Mouse (Mus musculus) c-Kit-positive CD71-negative TER-119-negative erythroid progenitor cells, embryonic 14.5 days (primary cell): ENCODE measurements at regions not wholly inside any gene's neighbourhood (a gene's known extent, or its start where the extent isn't known, plus 50 kb on each side); places are given as distances from the start of the nearest gene placed in this dataset.

Source experiments
- DNase-seq: peaks from one replicate; pipeline ENCODE4 v3.0.0-alpha.2; 2013; ENCODE audit warnings: low read depth

DNA sequence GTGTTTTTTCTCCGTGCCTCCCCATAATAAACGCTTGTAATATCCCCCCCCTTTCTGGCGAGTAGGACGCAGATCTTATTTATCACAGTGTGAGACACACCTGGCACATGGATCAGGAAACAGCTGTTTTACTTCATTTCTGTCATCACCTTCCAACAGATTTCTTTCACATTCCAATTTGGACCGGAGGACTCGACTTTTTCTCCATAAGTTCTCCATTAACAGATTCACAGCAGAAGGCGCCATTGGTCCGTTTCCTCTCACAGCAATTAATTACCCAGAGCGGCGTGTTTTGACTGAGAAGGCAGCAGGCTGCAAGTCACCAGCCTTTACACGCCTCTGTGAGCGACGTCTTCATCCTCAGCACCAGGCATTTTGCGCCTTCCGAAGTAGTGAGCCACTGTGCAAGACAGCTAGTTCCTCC, 258.1 kb upstream of the Nt5e start:
- no peak for DNase-seq

- no peak for DNase-seq
These were observed 257.2 kb upstream of the Nt5e start for GRCm38 (mm10) chr9:88069834-88070233.

DNA sequence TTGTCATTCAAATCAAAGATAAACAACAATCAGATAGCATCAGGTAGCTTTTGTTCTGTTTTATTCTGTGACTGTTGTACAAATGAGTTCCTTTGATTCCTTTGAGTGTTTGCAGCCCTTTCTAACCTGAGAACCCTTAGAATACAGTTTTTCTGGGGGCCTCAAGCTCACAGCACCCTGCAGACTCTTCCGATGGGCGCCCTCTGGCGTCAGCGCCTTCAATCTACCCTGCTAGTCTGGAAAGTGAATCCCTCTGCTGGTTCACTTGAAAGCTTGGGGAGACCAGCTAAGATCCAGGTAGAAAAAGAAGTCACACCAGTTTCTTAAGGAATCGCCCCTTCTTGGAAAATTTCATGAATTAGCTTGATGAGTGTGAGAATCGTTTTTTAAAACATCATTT, 253.8 kb upstream of the Nt5e start:
- peak; percentile 8 for DNase-seq

GRCm38 (mm10) chr9:88073579-88073978, 253.4 kb upstream of the Nt5e start:
- no peak for DNase-seq

- no peak for DNase-seq
These were observed 244.0 kb upstream of the Nt5e start for GRCm38 (mm10) chr9:88082931-88083479.

DNA sequence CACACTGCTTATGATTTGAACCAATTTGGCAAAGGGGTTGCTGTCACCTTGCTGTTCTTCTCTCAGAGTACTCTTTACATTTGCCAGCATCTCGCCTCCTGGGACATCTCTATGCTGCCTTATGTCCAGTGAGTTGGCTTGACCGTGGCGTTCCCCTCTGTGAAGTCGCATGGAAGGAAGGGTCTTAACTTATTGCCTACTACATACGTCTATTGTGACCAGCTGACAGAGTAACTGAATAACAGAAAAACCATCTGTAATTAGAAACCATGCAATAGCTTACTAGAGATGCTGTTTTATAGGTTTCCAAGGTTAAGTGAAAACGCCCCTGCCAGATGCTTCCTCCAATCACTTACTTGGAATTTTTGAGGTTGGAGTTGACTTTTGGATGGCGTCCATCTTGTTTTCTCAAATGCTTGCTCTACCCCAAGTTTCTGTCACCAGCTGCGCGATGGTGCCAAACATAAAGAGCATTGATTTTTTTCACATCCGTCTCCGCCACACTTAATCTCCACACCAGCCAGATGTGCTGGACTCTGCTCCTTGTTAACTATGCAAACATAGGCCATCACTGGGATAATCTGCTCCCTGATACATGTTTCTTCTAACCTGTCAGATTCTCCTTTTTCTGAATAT, 241.7 kb upstream of the Nt5e start:
- DNase-seq: no peak

DNA sequence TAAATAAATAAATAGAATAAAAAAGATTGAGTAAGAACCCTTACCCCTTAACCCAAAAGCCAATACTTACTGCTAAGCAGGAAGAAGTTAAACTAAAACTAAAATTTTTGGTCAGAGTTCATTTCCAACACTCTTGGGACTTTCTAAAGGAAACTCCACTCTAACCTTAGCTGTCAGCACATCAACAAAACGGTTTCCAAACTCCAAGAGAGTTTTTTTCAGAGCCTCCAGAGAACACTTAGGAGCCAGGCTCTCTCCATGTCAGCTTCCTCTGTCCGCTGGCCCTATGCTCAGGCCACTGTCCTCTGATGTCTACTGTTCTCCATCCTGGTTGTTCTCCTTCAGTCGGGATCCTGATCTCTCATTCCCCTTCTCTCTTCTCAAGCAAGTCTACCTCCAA, 241.1 kb upstream of the Nt5e start:
- DNase-seq: no peak

- no peak for DNase-seq
These were observed 235.0 kb upstream of the Nt5e start for GRCm38 (mm10) chr9:88091781-88092527.

- DNase-seq: no peak
These were observed 234.4 kb upstream of the Nt5e start for GRCm38 (mm10) chr9:88092561-88092960.

- DNase-seq: no peak
These were observed 213.9 kb upstream of the Nt5e start for GRCm38 (mm10) chr9:88113094-88113493.

GRCm38 (mm10) chr9:88120536-88120935, 206.5 kb upstream of the Nt5e start:
- no peak for DNase-seq

DNA sequence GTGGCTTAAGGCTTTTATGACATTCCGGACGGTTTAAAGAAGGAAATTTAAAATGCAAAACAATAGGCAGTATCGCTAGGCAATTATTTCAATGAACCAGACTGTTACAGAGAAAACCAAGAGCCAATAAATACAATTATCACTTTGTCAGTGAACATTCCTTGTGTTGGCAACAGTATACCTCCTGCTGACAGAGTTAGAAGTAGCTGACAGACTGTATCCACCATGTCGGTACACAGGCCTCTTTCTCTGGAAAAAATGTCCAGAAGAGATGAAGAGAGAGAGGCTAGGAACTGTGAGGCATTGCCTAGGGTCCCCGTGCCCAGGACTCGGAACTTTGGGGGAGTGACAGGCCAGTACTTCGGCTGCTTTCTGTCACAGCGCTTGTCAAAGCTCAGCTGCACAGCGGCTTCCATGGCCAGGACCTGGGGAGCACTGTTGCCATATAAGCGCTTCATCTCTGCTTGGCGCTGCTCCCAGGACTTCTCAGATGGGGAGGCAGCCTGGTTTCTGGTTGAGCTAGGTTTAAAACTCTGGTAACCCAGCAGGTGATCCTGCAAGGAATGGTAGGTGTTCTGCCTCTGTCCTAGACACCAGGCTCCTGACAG, 205.9 kb upstream of the Nt5e start:
- DNase-seq: no peak

DNA sequence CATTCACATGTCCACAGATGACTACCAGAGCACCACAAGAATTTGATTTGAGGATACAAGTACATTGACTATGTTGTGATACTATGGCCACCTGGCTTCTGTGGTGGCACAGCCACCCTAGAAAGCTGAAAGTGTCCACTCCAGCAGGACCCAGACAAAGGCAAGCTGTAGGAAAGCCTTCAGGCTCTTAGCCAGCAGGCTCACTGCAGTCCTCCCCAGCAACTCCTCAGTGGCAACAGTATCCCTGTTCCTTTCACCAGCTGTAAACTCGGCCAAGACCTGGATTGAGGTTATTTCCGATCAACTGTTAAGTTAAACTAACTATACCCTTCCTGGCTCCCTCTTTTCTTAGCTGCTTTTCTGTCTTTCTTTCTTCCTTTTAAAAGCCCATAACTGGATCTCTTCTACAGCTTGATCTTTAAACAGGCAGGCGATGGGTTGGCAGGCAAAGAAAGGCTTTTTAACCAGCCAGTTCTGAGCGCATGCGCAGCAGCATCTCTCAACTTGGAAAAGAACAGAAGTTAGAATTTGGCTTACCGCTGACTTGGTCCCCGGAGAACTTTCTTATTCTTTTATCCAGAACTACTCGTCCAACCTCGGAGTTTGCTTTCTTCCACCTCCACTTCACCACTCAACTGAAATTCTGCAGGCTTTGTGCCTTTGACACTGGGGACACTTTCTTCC, 202.5 kb upstream of the Nt5e start:
- DNase-seq: no peak

- no peak for DNase-seq
These were observed 163.8 kb upstream of the Nt5e start for GRCm38 (mm10) chr9:88163025-88163780.

DNA sequence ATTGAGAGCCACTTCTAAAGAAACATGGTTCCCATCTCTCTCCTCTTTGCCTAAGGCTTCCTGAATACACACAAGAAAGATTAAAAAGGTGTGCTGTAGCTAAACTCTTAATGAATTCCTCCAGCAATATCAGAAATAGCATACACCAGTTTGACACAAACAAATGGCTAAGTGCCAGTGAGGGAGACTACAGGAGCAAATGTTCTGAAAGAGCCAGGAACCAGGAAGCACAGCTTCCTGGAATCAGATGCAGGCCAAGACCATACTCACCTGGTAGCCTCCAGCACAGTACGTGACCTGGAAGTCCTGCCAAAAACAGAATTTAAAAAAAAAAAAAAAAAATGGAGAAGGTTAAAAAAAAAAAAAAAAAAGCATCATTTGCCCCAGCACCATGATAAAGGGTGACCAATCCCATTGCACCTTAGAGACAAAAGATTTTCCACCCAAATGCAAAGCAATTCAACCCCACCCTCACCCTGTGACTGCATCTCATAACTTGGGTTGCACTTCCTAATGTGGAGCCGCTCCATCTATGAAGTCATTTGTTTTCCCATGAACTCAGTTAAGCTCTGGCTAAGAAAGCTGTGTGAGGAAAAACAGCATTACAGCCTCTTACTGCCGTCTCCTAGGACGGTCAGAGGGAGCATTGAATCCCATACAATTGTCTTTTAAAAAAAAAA, 149.3 kb upstream of the Nt5e start:
- no peak for DNase-seq

GRCm38 (mm10) chr9:88181189-88181994, 145.6 kb upstream of the Nt5e start:
- no peak for DNase-seq

DNA sequence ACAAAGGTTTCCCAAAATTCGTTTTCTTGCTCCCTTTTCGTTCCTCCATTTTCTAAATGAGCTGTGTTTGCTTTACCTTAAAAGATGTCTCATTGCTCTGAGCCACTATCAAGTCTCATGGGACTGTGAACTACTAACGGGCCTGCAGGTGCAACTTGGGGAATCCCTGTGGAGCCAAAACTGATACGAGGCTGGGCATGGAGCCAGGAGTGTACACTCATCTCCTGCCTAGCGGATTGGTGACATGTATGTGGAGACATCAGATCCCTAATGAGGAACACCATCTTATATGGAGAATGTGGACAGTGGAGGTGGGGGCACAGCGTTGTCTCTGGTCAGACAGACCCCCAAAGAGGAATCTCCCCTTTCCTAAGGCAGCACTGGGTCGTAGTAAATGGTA, 119.6 kb upstream of the Nt5e start:
- no peak for DNase-seq

DNA sequence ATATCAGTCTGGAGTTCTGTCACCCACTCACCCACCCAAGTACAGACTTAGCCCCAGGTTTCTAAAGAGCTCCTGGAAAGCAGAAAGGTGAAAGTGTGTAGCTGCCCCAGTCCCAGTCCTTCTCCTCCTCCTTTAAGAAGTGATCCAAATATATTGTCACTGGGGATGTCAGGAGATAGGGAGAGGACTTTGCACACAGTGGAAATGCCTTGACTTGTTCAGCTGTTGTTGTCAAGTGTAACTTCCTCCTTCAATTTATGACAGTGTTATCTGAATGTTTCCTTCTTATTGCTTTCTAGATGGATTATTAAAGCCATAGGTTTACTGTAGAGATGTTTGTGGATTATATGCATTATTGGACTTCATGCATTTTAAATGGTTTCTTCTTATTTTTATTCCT, 119.0 kb upstream of the Nt5e start:
- DNase-seq: no peak

GRCm38 (mm10) chr9:88214758-88215157, 112.2 kb upstream of the Nt5e start:
- DNase-seq: no peak

GRCm38 (mm10) chr9:88220360-88220759, 106.6 kb upstream of the Nt5e start:
- no peak for DNase-seq
